Mouse (Mus musculus) hindbrain, embryonic 16.5 days (tissue): ENCODE results near the gene Mpped1. TPM values are rescaled to one million over a fixed set of nuclear protein-coding genes. Genes with fewer than 3 reads are reported as not detected.

Experiments used
- ATAC-seq: fragments of 200-750 bp; cut with Nextera tagmentation; 2 replicates; pipeline ENCODE4 v1.8.0; 2017; ENCODE audit warnings: moderate TSS enrichment, moderate library complexity
- H3K27ac ChIP-seq: fragments of 300-500 bp; sonication (generic); 2 replicates; pipeline ENCODE4 v1.5.1; 2014; ENCODE audit warnings: low read depth, mild to moderate bottlenecking, control low read depth, low read length, moderate library complexity
- H3K27me3 ChIP-seq: fragments of 300-500 bp; sonication (generic); replicated peaks from 2 replicates; pipeline ENCODE4 v1.6.1; 2014; ENCODE audit warnings: low read length; ENCODE audit not compliant: control insufficient read depth, insufficient read depth
- H3K36me3 ChIP-seq: fragments of 300-500 bp; sonication (generic); 2 replicates; pipeline ENCODE4 v1.6.1; 2014; ENCODE audit warnings: mild to moderate bottlenecking, low read length, moderate library complexity, mixed read lengths; ENCODE audit not compliant: control insufficient read depth, insufficient read depth
- H3K4me1 ChIP-seq: fragments of 300-500 bp; sonication (generic); 2 replicates; pipeline ENCODE4 v1.6.1; 2014; ENCODE audit warnings: low read depth, low read length; ENCODE audit not compliant: control insufficient read depth, insufficient read depth
- H3K4me2 ChIP-seq: fragments of 300-500 bp; sonication (generic); 2 replicates; pipeline ENCODE4 v1.6.1; 2014; ENCODE audit warnings: mild to moderate bottlenecking, low read length, control low read depth, moderate library complexity
- H3K4me3 ChIP-seq: fragments of 300-500 bp; sonication (generic); 2 replicates; pipeline ENCODE4 v1.5.1; 2014; ENCODE audit warnings: mild to moderate bottlenecking, low read length, control low read depth, moderate library complexity
- H3K9ac ChIP-seq: fragments of 300-500 bp; sonication (generic); 2 replicates; pipeline ENCODE4 v1.6.1; 2014; ENCODE audit warnings: low read depth, mild to moderate bottlenecking, control low read depth, low read length, moderate library complexity
- H3K9me3 ChIP-seq: fragments of 300-500 bp; sonication (generic); 2 replicates; pipeline ENCODE4 v1.6.1; 2014; ENCODE audit warnings: mild to moderate bottlenecking, low read length, moderate library complexity; ENCODE audit not compliant: control insufficient read depth
- WGBS: fragments of 180-500 bp; shearing (Covaris S2); extraction: QIAGEN DNeasy Blood & Tissue Kit; methylation state at CpG from one replicate; pipeline ENCODE4 v1.1.7; 2014; 5-methylcytosine and 5-hydroxymethylcytosine counted together
- polyA plus RNA-seq: library from polyadenylated mRNA; unstranded; fragments of >200 nt; fragmentation: Nextera tagmentation; extraction: Ambion mirVana; gene quantifications from 2 replicates; pipeline ENCODE4 v1.2.1, GENCODE M21; 2015

Mpped1 gene
- polyA plus RNA-seq, 1 experiment from 2014 or later: 18.9 TPM

- ATAC-seq: no peak
- Histone ChIP-seq H3K4me3 (no peak overlapping the region), H3K4me2 (peak overlapping the region; percentile 12; the same call in 1 of the 2 replicates), H3K9ac (no peak overlapping the region), H3K4me1 (peaks cover 38% of the 10 kb centered on the region), H3K27ac (peak overlapping the region; percentile 72), H3K27me3 (no peaks in the 10 kb centered on the region), H3K9me3 (no peaks in the 10 kb centered on the region), H3K36me3 (no peaks in the 10 kb centered on the region)
- 33% methylated on average over 9 of the region's 9 CpGs for WGBS
Measured at GRCm38 (mm10) chr15:83848193-83848592, 68.9 kb downstream of the Mpped1 start.

DNA sequence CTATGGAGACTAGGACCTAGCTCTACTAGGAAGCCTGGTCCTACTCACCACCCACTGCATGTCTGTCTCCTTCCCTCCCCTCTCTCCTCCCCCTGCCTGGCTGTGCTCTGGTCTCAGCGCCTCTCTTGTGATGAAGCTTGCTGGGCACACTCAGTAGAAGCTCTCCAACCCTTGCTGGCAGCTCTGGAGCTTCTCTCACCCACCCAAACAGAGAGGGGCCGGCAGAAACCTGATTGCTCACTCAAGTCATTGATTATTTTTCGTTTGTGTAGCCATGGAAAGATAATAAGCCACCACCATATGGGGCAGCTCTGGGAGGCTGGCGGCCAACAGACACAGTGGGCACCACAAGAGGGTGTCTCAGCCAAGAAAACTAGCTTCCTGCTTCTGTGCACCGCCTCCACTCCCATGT lies 74.1 kb downstream of the Mpped1 start:
- Histone ChIP-seq H3K4me1 (peaks cover 8% of the 10 kb centered on the region), H3K9me3 (no peaks in the 10 kb centered on the region), H3K4me3 (no peak overlapping the region), H3K4me2 (no peak overlapping the region), H3K27ac (no peak overlapping the region), H3K27me3 (no peaks in the 10 kb centered on the region), H3K36me3 (no peaks in the 10 kb centered on the region), H3K9ac (no peak overlapping the region)
- 56% methylated on average over 5 of the region's 5 CpGs for WGBS
- no peak for ATAC-seq

DNA sequence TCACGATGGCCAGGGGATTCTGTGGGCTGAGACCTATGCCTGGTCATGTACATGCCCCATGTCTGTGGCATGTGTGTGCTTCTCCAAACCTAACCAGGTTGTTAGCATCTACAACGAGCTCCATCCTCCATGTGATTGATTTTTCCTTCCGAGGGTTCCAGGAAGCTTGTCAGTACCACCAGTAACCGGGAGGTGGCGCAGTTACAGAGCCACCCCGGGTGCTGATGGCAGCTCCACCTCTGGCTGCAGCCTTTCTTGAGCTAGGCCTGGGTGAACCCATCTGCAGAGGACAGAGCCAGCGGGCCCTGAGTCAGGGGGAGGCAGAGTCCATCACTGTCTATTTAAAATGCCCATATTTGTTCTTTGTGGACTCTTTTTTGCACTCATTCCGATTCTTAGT lies 77.9 kb downstream of the Mpped1 start:
- Histone ChIP-seq H3K4me1 (no peaks in the 10 kb centered on the region), H3K9me3 (no peaks in the 10 kb centered on the region), H3K4me3 (no peak overlapping the region), H3K27me3 (no peaks in the 10 kb centered on the region), H3K27ac (no peak overlapping the region), H3K4me2 (no peak overlapping the region), H3K9ac (no peak overlapping the region), H3K36me3 (no peaks in the 10 kb centered on the region)
- 20% methylated on average over 8 of the region's 8 CpGs for WGBS
- ATAC-seq: no peak

DNA sequence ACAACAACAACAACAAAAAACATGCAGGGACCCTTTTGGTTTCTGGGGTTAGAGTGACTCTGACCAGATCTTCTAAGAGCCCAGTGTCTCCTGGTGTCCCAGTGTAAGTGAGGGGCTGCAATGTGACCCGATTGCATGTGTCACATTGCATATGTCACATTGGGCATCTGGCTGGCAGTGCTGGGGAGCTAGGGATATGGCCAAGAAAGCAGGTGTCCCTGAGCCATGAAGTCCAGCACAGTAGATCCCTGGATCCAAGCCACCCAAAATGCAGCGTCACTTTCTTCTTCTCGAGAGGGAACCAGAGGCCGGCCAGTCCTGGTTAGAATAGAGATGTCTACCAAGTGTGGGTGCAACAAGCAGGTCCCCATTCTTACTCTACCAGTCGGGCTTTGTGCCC lies 86.4 kb downstream of the Mpped1 start:
- H3K27ac ChIP-seq: no peak overlapping the region
- H3K4me2 ChIP-seq: no peak overlapping the region
- H3K9ac ChIP-seq: no peak overlapping the region
- no peaks in the 10 kb centered on the region for H3K9me3 ChIP-seq
- no peak overlapping the region for H3K4me3 ChIP-seq
- H3K36me3 ChIP-seq: no peaks in the 10 kb centered on the region
- no peak for ATAC-seq
- H3K4me1 ChIP-seq: no peaks in the 10 kb centered on the region
- H3K27me3 ChIP-seq: peaks cover 2% of the 10 kb centered on the region; the same call in 1 of the 2 replicates
- WGBS: 88% methylated on average over 5 of the region's 5 CpGs

DNA sequence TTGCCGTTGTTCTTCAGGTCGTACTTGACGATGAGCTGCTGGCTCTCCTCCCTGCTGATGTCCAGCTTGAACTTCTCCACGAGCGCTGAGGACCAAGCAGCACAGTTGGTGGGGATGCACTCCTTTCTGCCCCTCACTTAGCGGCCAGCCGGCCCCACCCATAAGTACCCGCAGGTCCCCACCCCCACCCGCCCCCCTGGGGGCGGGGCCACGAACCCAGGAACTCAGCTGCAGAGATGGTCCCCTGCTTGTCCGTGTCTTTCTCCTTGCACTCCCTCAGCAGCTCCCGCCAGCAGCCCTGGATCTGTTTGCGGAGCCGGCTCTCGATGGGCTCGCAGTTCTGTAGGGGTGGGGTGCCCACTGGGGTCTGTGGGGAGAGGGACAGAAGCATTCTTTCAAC lies 91.7 kb downstream of the Mpped1 start:
- no peak for ATAC-seq
- 19% methylated on average over 17 of the region's 17 CpGs for WGBS
- Histone ChIP-seq H3K4me2 (no peak overlapping the region), H3K36me3 (no peaks in the 10 kb centered on the region), H3K9ac (no peak overlapping the region), H3K27ac (no peak overlapping the region), H3K4me3 (no peak overlapping the region), H3K4me1 (peaks cover 4% of the 10 kb centered on the region; the same call in 1 of the 2 replicates), H3K9me3 (no peaks in the 10 kb centered on the region), H3K27me3 (peaks cover 2% of the 10 kb centered on the region; the same call in 1 of the 2 replicates)

DNA sequence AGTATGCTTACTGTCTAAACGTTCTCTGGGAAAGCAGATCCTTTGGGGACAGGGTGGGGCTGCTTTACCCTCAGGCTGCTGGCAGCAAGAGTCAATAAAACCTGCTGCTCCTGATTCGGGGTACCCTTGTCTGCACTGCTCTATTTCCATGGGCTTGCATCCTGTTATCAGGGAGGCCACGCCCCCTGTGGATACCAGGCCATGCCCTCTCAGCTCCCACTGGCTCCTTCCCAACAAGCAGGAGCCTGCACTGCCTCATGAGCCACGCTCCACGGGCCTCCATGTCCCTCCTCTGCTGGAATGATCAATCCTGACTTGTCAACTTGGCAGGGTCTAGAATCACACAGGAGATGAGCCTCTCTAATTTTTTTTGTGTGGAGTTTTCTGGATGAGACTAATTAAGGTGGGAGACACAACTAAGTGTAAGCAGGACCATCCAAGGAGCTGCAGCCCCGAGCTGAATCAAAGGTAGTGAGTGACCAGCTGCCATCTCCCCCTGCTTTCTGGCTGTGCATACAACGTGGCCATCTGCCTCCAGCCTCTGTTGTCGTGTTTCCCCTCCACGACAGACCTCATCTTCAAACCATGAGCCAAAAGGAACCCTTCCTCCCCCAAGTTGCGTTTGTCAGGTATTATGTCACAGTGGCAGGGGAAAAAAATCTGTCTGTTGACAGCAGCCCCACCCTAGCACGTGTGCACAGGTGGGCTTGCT lies 98.0 kb downstream of the Mpped1 start:
- Histone ChIP-seq H3K36me3 (no peaks in the 10 kb centered on the region), H3K9ac (no peak overlapping the region), H3K4me1 (peaks cover 1% of the 10 kb centered on the region), H3K4me2 (no peak overlapping the region), H3K27ac (no peak overlapping the region), H3K27me3 (no peaks in the 10 kb centered on the region), H3K9me3 (no peaks in the 10 kb centered on the region), H3K4me3 (no peak overlapping the region)
- WGBS: 51% methylated on average over 11 of the region's 11 CpGs
- ATAC-seq: 0 out of 2 replicates have a peak, but pooled peaks have one; percentile 24

DNA sequence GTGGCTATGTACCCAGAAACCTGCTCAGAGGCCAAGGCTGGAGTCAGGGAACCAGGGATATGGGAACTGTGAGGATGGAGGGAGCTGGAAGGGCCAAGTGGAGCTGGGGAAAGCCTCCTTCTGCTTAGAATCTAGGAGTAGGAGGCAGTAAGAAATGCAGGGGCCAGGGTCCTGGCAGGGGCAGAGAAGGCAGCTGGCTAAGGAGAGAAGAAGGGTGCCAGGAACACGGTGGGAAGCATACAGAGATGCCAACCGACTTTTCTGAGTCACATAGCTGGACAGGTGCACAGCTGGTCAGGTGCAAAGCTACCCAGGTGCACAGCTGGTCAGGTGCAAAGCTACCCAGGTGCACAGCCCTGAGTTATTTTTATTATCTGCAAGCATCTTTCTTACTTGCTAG lies 98.6 kb downstream of the Mpped1 start:
- ATAC-seq: no peak
- Histone ChIP-seq H3K9me3 (no peaks in the 10 kb centered on the region), H3K4me1 (no peaks in the 10 kb centered on the region; the same call in 1 of the 2 replicates), H3K9ac (no peak overlapping the region), H3K36me3 (no peaks in the 10 kb centered on the region), H3K27ac (no peak overlapping the region), H3K4me2 (no peak overlapping the region), H3K27me3 (no peaks in the 10 kb centered on the region), H3K4me3 (no peak overlapping the region)
- 69% methylated on average over 2 of the region's 2 CpGs for WGBS

DNA sequence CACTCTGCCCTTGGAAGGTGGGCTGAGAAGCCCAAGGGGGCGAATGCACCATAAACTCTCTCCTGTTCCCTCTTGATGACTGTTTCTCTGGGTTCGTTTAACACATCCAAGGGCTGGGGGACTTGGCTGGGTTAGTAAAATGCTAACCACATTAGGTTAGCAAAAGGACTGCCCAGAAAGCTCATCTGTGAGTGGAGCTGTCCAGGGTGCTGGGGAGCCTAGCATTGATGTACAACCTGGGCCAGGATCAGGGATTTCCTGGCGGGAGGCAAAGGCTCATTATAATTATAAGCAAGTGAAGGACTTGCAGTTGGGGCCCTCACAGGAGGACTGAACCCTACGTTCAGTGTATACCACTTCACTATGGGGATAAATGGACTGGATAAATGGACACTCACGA lies 100.6 kb downstream of the Mpped1 start:
- H3K4me3 ChIP-seq: no peak overlapping the region
- ATAC-seq: no peak
- H3K4me2 ChIP-seq: no peak overlapping the region
- no peaks in the 10 kb centered on the region for H3K27me3 ChIP-seq
- H3K9ac ChIP-seq: no peak overlapping the region
- WGBS: 28% methylated on average over 5 of the region's 5 CpGs
- no peaks in the 10 kb centered on the region for H3K9me3 ChIP-seq
- no peaks in the 10 kb centered on the region; the same call in 1 of the 2 replicates for H3K4me1 ChIP-seq
- H3K27ac ChIP-seq: no peak overlapping the region
- H3K36me3 ChIP-seq: no peaks in the 10 kb centered on the region

GRCm38 (mm10) chr15:83883821-83884220 lies 104.6 kb downstream of the Mpped1 start:
- no peak overlapping the region for H3K4me3 ChIP-seq
- no peak; the same call in 1 of the 2 replicates for ATAC-seq
- H3K36me3 ChIP-seq: no peaks in the 10 kb centered on the region
- H3K27me3 ChIP-seq: no peaks in the 10 kb centered on the region
- 89% methylated on average over 8 of the region's 8 CpGs for WGBS
- H3K4me1 ChIP-seq: no peaks in the 10 kb centered on the region
- H3K27ac ChIP-seq: no peak overlapping the region
- no peak overlapping the region for H3K9ac ChIP-seq
- H3K9me3 ChIP-seq: no peaks in the 10 kb centered on the region
- H3K4me2 ChIP-seq: no peak overlapping the region
